Mouse (Mus musculus) cerebellum, postnatal 10 days (tissue): ENCODE results near the gene Zfp583.
"Not testable (repeated sequence)": the region's sequence is repeated elsewhere in the genome, so short reads cannot be mapped to it uniquely, and the experiment has no call there.

Experiments
- DNase-seq, 2 experiments: peaks; one replicate each; pipeline ENCODE4 v3.0.0; 2021; ENCODE audit warnings: mixed read lengths in 2 of 2

Zfp583 gene

GRCm38 (mm10) chr7:6331233-6331956 lies at the start of gene Zfp583:
Gene Zfp583 (minus strand): TSS chr7:6331285.
- peak; percentile 92 to 94 for DNase-seq

- no peak for DNase-seq
These were observed 47.4 kb upstream of the Zfp583 start for GRCm38 (mm10) chr7:6378441-6378840.

GRCm38 (mm10) chr7:6372993-6373392 lies 41.9 kb upstream of the Zfp583 start:
- DNase-seq = no peak

- no peak for DNase-seq
These were observed 38.4 kb upstream of the Zfp583 start for GRCm38 (mm10) chr7:6369460-6369859.

- DNase-seq = not testable (repeated sequence)
These were observed 37.1 kb upstream of the Zfp583 start for GRCm38 (mm10) chr7:6368146-6368545.

GRCm38 (mm10) chr7:6367185-6367584 lies 36.1 kb upstream of the Zfp583 start:
- DNase-seq = no peak

- DNase-seq = no peak
These were observed 33.7 kb upstream of the Zfp583 start for GRCm38 (mm10) chr7:6364761-6365160.

- DNase-seq = peak in 1 of 2 experiments; percentile 91
These were observed 32.0 kb upstream of the Zfp583 start, which contains the start of gene Zfp78 for GRCm38 (mm10) chr7:6363047-6363488. Gene Zfp78 (plus strand): TSS chr7:6363280.

GRCm38 (mm10) chr7:6362268-6363046 lies 31.4 kb upstream of the Zfp583 start:
- DNase-seq = peak; percentile 99 to 100

- peak in 1 of 2 experiments; percentile 13 for DNase-seq
These were observed 30.7 kb upstream of the Zfp583 start for GRCm38 (mm10) chr7:6361756-6362155.

- DNase-seq = no peak
These were observed 29.5 kb upstream of the Zfp583 start for GRCm38 (mm10) chr7:6360477-6361060.

GRCm38 (mm10) chr7:6358937-6359590 lies 28.0 kb upstream of the Zfp583 start:
- DNase-seq = peak; percentile 53 to 76

GRCm38 (mm10) chr7:6358121-6358520 lies 27.0 kb upstream of the Zfp583 start:
- no peak for DNase-seq

- peak in 1 of 2 experiments; percentile 19 for DNase-seq
These were observed 13.0 kb upstream of the Zfp583 start for GRCm38 (mm10) chr7:6344124-6344523.

GRCm38 (mm10) chr7:6343501-6344071 lies 12.5 kb upstream of the Zfp583 start, which contains the start of gene Gm3854:
Gene Gm3854 (plus strand): TSS chr7:6343759.
- peak; percentile 86 to 88 for DNase-seq

GRCm38 (mm10) chr7:6339865-6340264 lies 8.8 kb upstream of the Zfp583 start:
- DNase-seq = no peak

GRCm38 (mm10) chr7:6330458-6331232 lies 440 bp downstream of the Zfp583 start:
- no peak for DNase-seq

GRCm38 (mm10) chr7:6300796-6301195 lies 30.3 kb downstream of the Zfp583 start:
- DNase-seq = not testable (repeated sequence)

GRCm38 (mm10) chr7:6291121-6291520 lies 40.0 kb downstream of the Zfp583 start:
- not testable (repeated sequence) for DNase-seq

- DNase-seq = peak; percentile 59 to 61
These were observed 44.1 kb downstream of the Zfp583 start for GRCm38 (mm10) chr7:6286921-6287531.
